Mouse (Mus musculus): ENCODE results near the gene Tas1r1.

Tas1r1 gene

DNA sequence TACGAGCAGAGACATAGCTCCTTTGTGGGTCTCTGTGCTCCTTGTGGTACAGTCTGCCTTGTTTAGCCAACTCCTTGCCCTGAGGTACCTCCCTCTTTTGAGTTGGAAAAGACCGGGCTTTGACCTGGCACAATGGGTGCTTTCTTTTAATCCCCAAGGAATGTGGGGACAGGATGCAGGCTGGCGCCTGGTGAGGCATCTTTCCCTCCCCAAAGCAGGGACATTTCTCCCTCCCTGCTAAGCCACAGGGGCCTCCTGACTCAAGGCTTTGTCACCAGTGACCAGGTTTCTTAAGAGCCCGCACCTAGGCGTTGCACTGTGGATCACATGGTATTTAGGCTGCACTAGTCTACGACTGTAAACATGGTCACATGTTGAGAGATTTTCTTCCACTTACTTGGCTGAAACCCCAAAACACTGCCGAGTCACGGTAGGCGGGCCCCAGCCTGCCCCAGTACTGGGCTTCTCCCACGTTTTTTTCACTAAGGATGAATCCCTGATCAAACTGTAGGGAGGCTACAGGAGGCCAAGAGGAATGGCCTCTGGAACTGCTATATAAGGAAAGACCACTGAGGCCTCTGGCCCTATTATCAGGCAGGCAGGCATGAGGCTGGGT lies 28.2 kb downstream of the Tas1r1 start:
- no peak for DNase-seq (ENCODE audit: low spot score in 2 of 2)

GRCm38 (mm10) chr4:152009076-152010051 lies 29.0 kb downstream of the Tas1r1 start:
- peak; percentile 76 to 82 for DNase-seq (ENCODE audit: low spot score in 2 of 2)

- peak; percentile 91 for DNase-seq (ENCODE audit: low spot score in 2 of 2)
Observed at GRCm38 (mm10) chr4:152008622-152009075, 29.7 kb downstream of the Tas1r1 start, which contains the start of gene Klhl21. Gene Klhl21 (plus strand): TSS chr4:152008803.

DNA sequence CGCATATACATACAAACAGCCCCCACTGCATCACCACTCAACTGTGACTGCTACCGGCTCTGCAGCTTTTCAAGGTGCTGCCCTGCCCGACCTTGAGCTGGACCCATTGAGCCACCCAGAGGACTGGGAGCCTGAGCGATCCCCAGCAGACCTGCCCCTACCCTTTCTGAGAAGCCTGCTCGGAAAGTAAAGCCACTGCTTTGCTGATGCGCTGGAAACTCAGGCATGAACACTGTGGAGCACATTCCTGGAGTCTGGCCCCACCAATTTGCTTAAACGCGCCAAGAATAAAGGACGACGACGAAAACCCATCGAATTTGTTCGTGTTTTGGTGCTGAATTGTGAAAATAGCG lies 30.2 kb downstream of the Tas1r1 start:
- DNase-seq (ENCODE audit: low spot score in 2 of 2) = no peak

GRCm38 (mm10) chr4:152007481-152008147 lies 30.8 kb downstream of the Tas1r1 start:
- DNase-seq (ENCODE audit: low spot score in 2 of 2) = no peak

DNA sequence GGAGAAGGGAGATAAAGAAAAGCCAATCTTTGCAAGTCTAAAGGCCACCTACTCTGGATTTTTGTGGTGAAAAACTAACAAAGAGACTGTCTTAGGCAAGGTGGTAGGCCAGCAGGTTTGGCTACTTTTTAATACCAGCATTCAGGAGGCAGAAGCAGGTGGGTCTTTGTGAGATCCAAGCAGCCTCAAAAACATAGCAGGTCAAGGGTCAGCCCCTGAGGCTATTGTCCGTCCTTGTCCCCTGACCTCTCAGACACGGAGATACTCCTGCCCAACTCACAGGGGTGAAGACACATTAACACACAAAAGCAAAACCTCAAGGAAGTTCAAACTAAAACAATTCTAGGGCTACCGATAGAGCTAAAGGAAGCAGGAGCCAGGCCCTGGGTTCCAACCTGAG lies 31.6 kb downstream of the Tas1r1 start:
- no peak for DNase-seq (ENCODE audit: low spot score in 2 of 2)

- no peak for DNase-seq (ENCODE audit: low spot score in 2 of 2)
Observed at GRCm38 (mm10) chr4:152006137-152006536, 32.2 kb downstream of the Tas1r1 start.

DNA sequence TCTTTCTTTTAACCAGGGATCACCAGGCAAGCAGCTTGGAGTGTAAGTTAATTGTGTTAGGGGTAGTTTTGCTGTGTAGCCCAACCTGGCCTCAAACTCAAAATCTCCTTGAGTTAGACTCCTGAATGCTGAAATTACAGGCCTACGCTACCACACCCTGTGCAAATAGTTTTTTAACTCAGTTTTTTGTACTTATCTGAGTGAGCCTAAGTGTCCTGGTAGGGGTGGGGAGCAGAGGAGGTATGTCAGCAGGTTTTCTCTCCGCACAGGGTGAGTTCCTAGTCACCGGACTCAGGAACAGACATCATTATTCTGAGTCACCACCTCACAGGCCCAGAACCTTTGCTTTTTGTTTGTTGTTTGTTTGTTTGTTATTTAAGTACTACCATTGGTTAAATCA lies 36.3 kb downstream of the Tas1r1 start:
- no peak for DNase-seq (ENCODE audit: low spot score in 2 of 2)

- DNase-seq (ENCODE audit: low spot score in 2 of 2) = no peak
Observed at GRCm38 (mm10) chr4:152001335-152001734, 37.0 kb downstream of the Tas1r1 start.

DNA sequence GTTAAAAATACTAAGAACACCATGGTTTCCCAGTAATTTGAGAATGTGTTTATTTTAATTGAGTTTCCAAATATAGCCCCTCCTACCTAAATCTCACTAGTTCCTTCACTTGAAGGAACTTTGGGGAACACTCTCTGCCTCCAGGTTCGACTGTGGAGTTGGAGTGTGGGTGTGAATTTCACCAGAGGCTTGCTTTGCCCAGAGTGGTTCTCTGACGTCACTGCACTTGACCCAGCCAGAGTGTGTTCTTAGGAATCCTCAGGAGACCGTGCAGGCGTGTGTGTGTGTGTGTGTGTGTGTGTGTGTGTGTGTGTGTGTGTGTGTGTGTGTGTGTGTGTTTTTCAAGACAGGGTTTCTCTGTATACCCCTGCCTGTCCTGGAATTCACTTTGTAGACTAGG lies 37.5 kb downstream of the Tas1r1 start:
- peak in 1 of 2 experiments; percentile 62 for DNase-seq (ENCODE audit: low spot score in 2 of 2)

DNA sequence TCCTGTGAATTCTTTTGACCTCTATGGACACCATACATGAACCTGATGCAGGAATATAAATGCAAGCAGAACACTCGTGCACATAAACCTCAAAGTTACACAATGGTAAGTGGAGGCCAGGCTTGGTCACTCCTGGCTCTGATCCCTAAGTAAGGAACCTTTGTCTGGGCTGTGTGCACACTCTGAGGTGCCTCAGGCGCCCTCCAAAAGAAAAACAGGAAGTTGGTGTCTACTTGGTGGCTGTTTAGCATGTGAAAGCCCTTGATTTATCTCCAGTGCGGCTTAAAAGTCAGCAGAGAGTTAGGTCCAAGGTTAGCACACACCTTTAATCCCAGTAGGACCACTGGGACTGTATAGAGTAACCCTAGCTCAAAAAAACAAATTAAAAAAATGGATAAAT lies 38.9 kb downstream of the Tas1r1 start:
- no peak for DNase-seq (ENCODE audit: low spot score in 2 of 2)

DNA sequence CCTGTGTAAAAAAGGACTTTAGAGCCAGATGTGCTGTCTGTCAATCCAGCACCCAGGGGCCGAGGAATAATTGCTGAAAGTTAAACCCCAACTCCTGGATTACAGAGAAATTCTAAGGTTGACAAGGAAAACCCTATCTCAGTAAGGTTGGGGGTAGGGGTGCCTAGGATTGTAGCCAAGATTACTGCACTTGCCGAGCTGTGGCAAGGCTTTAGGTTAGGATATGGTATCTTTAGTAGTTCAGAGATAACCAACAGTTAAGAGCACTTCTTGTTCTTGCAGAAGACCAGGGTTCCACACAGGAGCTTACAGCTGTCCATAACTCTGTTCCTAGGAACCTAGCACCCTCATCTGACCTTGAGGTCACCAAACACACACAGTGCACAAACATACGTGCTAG lies 40.7 kb downstream of the Tas1r1 start:
- no peak for DNase-seq (ENCODE audit: low spot score in 2 of 2)

GRCm38 (mm10) chr4:151996951-151997222 lies 41.5 kb downstream of the Tas1r1 start:
- no peak for DNase-seq (ENCODE audit: low spot score in 2 of 2)

DNA sequence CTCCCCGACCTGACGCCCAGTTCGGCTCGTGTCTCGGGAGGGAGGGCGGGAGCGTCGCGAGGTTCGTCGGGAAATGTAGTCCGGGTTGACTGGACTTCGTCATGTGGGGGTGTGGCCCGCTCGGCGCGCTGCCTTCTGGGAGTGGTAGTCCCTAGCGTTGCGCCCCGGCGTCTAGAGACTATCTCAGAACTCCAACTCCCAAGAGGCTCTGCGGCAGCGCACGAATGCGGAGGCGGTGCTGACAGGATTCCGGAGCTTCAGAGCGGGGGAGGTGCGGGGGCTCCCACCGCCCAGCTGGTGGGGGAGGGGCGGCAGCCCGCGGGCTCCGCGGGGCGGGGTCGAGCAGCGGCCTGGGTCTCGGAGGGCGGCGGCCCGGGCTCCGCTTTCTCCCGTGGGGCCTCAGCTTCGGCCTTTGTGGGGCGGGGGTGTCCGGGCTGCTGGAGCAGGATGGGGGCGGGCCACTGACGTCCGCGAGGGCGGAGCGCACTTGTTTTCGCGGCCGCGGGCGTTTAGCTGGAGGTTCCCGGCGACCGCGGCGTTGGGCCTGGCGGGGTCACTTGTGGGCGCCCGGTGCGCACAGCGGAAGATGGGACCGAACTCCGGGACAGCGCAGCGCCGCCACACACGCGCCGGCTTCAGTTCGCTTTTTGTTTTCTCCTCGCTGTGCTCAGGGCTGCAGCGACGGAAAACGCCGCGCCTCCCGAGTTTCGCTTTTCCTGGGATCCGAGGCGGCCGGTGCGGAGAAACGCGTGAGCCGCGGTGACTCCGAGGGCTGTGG lies 42.0 kb downstream of the Tas1r1 start, which contains the start of gene Phf13:
Phf13 (minus strand) TSS at position 86 of the 778 bp plus-strand sequence.
- peak; percentile 99 for DNase-seq (ENCODE audit: low spot score in 2 of 2)

GRCm38 (mm10) chr4:151995371-151996172 lies 42.8 kb downstream of the Tas1r1 start:
- no peak for DNase-seq (ENCODE audit: low spot score in 2 of 2)

DNA sequence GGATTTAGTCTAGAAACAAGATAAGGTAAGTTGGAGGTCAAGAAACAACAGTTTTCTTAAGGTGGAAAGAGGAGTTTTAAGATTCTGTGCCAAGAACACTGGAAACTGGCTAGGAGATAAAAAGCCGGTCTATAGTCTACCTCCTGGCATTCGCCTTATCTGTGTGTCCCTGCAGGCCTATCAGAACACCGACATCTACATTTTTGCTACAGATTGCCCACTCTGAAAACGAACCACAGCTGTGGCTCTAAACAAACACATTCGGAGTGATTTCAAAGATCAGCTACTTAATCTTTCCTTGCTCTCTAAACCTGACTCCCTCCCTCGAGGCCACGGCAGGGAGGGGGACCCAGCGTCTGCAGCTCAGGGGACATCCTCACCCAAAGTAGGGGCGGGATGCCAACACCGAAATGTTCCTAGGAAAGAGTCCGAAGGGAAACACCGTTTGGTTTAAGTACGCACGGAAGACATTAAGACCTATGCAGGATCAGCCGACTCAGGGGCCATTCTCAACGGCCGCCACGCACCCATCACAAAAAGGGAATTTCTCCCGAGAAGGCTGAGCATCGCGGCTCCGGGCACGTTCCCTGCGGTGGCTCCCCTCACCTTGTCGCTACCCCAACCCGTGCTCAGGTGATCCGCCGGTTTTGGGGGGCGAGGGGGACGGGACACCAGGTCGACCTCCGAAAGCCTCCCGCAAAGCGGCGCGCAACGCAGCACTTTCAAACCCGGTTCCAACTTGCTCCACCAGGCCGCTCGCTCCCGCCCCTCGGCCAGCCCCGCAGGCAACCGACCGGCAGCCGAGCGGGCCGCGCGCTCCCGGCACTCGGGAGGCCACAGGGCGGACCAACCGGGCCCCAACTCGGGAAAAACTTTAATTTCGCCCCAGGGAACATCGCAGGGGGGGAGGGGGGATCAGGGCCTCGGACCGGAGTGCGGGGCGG lies 43.9 kb downstream of the Tas1r1 start:
- no peak for DNase-seq (ENCODE audit: low spot score in 2 of 2)

GRCm38 (mm10) chr4:151993035-151993434 lies 45.3 kb downstream of the Tas1r1 start:
- no peak for DNase-seq (ENCODE audit: low spot score in 2 of 2)

- DNase-seq (ENCODE audit: low spot score in 2 of 2) = no peak
Observed at GRCm38 (mm10) chr4:151992091-151992490, 46.3 kb downstream of the Tas1r1 start.

DNA sequence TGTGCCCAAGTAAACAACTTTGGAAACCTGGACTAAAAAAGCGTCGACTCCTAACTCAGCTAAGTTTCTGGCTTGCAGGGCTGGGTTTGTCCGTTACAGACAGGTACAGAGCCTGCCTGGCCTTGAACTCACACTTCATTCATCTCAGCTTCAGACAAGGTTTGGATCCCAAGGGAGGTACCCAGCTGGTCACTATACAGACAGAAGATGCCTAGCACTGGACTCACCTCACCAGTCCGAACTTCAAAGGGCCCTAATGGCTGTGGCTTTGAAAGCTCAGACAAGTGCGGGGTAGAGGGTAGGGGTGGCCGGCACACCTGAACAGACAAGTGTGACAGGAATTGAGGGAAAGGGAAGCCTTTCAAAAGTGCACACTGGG lies 49.3 kb downstream of the Tas1r1 start:
- DNase-seq (ENCODE audit: low spot score in 2 of 2) = no peak
